Mouse (Mus musculus) brain, embryonic 18.5 days (tissue): Measurements from ENCODE around the gene Scfd2.

Source experiments
- DNase-seq: peaks from one replicate; pipeline ENCODE4 v3.0.0-alpha.2; 2012; ENCODE audit warnings: low read depth, low spot score

The Scfd2 gene

DNA sequence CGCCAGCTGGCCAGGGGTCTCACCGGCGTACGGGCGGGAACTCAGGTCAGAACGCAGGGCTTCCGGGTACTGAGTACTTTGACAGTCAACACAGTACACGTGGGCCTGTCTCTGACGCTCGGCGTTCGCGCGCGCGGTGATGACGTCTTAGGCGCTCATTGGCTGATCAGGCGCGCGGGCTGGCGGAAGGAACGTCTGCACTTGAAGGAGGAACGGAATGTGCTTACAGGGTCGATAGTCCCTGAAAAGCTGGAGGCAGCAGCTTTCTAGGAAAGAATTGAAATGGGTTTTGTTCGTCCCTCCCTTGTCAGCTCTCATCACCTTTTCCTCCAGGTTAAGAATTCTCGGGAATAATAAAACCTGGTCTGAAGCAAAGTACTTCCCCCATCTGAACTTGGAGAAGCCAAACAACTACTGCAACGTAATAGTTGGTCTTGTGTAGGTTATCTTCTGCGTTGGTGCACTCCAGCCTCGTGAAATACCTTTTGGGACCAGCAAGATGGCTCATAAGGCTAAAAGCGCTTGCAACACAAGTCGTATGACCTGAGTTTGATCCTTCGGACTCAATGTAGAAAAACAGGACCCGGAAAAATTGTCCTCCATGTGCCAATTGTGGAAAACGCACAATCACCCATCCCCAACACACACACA lies at the start of gene Scfd2:
Gene Scfd2 (minus strand): TSS at position 130 of the 651 bp plus-strand sequence.
- DNase-seq: peak; percentile 89

DNA sequence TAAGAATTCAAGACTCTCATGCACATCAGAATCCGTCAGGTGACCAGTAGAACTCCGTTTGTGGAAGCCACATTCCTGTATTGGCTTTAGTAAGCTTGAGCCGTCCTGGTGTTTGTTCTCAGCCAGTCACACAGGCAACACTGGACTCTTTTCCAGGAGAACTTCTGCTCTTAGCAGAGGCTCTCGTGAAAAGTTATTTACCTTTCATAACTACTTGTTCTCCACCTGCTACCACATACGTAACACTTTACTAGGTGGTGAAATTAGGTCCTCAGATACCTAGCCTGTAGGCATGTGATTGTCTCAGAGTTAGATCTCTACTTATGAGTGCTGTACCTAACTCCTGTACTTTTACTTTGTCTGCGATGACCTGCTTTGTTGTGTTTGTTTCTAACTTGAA lies 40.2 kb upstream of the Scfd2 start:
- DNase-seq: no peak

DNA sequence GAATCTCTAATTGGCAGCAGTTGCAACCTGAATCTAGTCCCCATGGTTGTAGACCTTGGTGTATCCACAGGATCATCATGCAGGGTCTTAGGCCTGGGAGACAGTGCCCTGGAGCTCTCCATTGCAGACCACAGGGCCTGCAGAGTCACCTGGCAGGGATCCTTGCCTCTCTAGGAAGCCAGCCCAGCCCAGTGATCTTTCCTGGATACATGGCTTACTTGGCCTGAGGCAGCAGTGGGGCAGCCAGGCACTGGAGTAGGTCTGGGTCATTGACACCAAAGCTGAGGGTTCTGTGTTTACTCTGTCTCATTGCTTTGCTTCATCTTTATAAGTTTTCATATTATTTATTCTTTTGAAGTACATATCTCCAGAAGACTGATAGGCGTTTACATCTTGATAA lies 29.6 kb upstream of the Scfd2 start:
- DNase-seq: no peak

DNA sequence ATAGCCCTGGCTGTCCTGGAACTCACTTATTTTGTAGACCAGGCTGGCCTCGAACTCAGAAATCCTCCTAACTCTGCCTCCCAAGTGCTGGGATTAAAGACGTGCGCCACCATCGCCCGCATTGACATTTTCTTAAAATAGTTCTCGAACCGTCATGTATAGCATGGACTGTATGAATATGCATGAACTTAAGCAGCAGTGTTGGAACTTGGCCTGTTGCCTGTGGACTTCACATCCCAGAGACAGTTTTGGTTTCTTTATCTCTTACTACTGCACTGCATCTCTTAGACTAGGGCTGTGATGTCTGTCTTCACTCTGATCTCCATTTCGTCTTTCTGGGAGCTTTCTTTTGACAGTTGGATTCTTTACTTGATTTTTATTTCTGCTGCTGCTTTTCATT lies 18.0 kb upstream of the Scfd2 start:
- no peak for DNase-seq

DNA sequence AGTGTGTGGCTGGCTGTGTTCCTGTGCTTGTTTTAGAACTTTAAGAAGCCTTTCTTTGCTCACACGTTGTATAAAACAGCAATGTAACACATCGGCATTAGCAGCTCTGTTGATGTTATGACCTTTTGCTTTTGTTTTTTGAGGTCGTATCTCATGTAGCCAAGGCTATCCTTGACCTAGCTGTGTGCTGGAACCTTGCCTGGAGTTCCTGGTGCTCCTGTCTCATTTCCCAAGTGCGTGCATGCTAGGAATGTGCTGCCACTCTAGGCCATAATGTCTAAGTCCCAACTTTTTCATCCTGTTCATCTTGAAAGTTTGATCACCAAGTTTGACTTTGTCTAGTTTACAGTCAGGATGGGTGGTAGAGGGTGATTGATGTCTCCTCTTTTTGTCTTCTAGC lies 14.0 kb upstream of the Scfd2 start:
- DNase-seq: no peak

DNA sequence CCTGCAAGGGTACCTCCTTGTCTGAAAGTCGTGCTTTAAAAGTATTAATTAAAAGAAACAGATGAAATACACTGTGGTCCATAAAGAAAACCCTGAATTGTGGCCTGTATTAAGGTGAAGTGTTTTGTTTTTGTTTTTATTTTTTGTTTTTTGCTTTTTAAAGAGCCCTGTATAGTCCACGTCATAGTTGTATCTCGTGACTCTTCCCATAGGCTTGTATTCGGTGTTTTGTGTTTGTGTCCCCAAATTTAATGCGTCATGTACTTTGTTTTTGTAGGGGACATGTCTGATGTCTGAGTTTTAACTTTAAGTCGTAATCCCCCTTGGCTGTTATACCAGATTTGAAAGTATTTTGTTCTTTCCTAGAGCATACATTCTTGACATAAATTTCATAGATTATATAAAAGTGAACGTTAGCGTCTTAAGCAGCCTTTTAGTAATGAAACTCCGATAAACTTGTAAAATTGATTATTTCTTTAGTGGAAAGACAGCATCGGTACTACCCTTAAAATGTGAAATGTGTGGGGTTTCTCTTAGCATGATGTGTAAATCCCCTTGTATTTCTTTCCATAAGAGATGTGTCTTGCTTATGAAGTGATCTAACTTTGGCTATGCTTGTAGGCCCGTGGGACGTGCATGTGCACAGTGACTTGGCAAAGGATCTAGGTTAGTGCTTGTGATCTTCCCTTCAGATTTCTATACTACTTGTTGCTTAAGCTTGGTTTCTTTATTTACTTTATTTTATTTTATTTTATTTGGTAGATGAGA lies 4.8 kb upstream of the Scfd2 start:
- DNase-seq: no peak

DNA sequence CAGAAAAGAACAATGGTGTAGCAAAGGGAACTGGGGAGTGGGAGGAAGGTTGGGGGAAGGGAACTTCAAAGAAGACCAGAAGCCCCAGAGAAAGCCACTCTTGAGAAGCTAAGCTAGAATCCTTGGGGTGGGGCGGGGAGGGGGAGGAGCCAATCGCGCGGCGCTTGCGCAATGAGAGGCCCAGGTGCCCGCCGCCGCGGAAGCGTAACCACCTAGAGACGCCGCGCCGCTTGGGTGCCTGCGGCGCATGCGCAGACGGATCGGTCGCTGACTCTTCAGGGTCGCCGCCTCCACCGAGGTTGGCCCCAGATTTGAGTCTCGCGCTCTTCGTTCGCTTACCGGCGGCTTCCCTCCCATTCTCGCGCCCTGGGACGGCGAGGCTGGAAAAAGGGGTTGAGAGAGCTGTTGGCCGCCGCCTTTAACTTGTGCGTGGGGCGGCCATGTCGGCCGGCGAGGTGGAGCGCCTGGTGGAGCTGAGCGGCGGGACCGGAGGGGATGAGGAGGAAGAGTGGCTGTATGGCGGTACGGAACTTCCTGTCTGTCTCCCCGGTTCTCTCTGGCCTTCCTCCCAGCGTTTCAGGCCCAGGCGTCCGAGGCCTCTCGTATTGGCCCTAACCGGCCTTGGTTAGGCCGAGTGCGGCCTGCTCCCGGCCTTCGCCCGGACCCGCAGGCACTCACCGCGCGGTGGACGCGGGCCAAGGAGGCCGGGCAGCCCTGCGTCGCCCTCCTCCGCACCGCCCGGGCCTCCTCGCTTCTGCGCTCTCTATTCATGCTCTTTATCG lies 3.9 kb upstream of the Scfd2 start, which contains the start of gene Fip1l1:
Gene Fip1l1 (plus strand): TSS at position 210 of the 782 bp plus-strand sequence.
- DNase-seq: peak; percentile 89

DNA sequence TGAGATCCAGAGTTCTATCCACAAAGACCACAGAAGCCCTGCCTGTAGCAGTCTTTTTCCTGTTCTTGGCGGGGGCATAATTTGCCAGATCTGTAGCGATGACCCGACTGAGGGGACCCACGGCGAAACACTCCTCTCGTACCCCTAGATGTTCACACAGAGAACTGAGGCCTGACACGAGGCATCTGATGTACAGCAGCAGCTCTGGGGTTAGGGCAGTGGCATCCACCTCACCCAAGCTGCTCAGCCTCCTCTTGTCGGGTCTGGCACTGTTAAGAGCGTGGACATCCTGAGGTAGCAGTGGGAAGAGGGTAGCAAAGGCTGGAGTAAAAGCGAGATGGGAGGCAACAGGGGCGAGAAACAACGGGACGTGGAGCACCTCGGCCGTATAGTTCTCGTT lies 774 bp downstream of the Scfd2 start:
- DNase-seq: no peak

DNA sequence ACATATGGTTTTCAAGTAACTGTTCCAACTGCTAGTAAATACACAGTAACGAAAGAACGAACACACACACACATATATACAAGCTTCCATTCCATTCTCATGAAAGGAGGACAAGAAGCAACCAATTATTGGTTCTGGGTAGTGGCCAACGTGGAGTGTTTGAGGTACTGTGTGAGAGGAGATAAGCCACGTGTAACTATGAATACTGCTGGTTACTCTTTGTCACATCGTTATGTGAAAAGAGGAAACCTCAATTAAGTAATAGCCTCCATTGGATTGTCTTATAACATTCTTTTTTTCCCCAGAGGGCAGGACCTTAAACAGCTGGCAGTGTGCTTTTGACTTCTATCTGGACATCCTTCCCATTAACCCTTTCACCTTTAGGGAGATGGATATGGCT lies 4.5 kb downstream of the Scfd2 start:
- DNase-seq: no peak

DNA sequence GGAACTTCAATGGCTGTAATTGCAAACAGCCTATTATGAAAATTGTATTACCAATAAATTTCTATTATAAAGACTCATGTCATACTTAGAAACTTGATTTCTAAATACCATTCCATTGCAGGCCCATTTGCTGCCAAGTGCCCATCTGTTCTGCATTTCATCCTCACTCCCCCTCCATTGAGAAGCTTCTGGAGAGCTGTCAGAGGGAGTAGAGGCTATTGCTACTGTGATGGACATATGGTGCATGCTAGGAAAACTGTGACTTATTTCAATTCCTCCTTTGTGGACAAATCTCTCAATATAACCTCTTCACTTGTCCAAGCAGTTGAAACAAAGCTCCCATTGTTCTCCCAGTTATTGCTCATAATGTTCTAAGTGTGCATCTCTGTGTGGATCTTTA lies 19.9 kb downstream of the Scfd2 start:
- peak; percentile 28 for DNase-seq

DNA sequence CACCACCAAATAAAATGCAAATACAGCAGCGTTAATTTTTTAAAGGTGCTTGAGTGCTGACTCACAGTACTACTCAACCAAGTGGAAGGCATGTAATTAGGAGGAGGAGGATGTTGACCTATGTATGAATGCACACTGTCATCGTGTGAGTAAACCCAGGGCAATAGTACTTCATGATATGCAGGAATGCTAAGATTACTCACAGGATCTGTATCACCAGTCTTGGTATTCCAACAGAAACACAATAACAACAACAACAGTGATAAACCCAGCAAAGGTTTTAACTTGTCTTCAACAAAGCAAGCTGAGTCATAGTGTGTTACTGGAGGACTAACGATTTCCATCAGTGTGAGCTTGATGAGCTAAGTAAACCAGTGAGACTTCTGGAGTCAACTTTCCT lies 38.9 kb downstream of the Scfd2 start:
- DNase-seq: no peak

DNA sequence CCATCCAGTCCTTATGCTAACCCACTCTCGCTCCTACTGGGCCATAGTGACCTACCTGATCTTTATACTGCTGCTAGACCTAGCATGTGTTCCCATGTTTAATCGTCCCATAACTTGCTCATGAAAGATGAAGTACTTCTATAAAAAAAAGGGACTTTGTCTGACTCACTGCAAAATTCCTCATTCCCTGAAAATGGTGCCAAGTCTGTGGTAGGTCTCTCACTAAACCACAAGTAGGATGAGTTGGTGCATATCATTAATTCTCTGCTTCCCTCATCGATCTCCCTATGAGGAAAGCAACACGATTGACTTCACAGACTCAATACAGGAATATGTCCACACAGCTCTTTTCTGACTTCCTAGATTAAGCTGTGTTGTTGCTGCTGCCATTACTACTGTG lies 46.9 kb downstream of the Scfd2 start:
- DNase-seq: no peak

DNA sequence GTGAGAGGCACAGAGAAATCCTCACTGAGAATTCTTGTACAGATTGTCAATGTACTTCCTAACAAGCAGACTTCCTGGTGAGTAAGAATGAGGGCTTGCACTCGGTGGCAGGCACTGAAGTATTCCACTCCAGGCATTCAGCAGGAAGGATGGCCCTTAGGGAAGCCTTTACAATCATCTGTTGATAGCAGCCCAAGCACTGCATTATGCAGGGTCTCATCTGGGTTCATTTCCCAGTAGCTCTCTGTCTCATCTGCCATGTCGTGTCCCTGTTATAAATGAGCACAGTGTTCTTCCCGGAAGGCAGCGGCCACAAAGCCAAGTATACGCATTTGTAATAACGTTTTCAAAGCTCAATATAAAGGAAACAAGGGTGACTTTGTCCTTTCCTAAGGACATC lies 48.9 kb downstream of the Scfd2 start:
- no peak for DNase-seq

DNA sequence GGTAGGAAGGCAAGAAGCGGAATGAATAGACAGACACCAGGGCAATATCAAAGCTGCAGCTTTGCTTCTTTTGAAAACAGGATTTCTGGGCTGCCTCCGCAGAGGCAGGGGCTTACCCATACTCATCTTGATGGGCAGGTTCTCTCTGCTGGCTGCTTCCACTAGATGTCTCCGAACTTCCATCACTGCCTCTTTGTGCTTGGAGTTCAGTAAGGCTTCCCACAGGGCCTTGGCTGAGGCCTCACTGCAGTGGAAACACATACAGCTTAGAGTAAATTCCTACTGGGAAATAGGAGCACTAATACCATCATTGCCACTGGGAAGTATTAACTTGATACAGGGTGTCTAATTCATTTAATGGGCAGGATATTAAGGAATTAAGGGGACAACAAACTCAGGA lies 49.5 kb downstream of the Scfd2 start:
- no peak for DNase-seq

DNA sequence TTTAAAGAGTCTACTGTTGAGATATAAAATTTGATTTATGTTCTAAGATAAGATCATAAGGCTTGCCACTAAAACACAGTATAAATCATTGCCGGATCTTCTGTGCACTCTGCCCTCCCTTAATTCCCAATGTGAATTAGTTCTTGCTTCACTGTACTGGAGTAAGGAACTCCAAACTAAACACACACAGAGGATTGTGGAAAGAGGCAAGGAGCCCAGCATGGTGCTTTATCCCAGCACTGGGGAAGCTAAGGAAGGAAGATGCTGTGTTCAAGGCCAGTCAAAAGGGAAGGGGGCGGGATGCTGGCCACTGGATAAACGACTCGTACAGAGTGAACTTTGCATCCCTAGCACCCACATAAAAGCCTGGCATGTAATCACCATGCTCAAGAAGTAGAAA lies 51.1 kb downstream of the Scfd2 start:
- no peak for DNase-seq

DNA sequence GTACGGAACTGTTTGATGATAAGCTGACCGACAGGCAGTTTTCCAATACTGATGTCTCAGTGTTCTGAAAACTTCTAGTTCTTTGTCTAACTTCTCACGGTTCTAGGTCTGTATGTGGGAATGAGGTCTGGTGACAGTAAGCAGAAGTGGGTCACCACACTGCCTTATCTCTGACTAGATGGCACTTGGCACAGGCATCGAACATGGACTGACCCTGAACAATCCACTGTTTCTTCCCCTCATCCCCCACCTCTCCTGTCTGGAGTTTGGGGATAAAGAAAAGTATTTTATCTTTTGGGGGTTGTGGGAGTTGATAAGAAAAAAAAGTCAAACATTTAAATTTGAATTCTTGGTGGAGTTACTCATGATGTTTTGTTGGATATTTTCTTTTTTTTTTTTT lies 51.6 kb downstream of the Scfd2 start:
- no peak for DNase-seq

DNA sequence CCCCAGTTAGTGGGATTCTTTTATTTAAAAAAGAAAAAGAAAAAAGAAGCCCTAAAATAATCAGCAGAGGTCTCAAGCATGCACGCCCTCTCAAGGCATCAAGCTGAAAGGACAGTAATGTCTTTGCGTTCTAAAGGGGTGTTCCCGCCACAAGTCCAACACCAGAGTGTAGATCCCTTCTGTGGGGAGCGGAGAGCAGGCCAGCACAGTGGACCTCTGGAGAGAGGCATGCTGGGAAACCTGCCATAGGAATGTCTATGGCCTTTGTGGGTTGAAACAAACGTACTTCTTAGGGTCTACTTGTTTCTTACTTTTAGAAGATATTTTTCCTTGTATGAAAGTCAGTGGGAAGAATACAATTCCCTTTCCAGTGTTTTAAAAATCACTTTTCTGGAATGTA lies 52.4 kb downstream of the Scfd2 start:
- no peak for DNase-seq

DNA sequence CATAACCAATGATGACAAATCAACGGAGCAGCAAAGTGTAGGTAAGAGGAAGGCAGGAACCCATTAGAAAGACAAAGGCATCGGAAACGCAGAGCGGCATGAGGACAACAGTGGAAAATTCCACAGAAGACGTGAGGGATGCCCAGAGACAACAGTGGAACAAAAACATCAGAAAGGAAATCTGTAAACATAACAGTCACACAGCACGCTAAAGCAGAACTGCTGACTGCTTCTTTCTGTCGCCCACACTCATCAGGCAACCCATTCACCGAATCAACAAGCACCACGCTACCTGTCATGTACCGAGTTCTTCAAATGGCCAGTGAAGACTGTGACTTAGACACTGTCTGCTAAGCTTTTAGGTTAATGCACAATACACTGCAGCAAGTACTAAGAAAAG lies 55.0 kb downstream of the Scfd2 start:
- no peak for DNase-seq

DNA sequence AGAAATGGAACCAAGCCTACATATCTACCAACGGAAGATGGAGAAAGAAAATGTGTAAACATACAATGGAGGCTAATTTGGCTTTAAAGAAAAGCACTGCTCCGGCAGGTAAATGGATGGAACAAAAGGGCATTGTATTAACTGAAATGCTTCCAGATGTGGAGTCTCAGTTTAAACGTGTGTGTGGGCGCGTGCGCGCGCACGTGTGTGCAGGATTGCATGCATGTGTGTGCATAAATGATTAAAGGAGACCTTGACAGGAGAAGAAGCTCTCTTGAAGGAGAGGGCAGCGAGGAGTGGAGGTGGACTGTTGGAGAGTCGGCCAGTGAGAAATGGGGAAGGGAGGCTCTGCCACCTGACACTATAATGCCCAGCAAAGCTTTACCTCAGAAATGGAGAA lies 58.4 kb downstream of the Scfd2 start:
- DNase-seq: no peak

DNA sequence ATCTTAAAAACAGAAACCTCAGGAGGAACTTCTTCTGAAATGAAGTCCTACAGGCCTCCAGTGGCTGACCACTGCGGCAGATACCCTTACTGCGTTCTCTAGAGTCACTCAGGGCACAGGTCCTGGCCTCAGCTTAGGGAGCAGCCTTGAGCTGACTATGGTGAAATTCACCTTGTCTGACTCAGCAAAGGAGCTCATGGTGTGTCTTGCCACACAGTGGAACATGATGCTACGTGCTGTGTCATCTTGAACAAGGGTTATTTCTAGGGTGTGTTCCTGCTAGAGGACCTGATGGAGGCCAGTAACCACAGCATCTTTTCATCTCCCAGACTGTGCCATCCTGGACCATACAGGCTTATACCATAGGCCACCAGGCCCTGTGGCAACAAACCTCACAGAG lies 60.7 kb downstream of the Scfd2 start:
- no peak for DNase-seq

DNA sequence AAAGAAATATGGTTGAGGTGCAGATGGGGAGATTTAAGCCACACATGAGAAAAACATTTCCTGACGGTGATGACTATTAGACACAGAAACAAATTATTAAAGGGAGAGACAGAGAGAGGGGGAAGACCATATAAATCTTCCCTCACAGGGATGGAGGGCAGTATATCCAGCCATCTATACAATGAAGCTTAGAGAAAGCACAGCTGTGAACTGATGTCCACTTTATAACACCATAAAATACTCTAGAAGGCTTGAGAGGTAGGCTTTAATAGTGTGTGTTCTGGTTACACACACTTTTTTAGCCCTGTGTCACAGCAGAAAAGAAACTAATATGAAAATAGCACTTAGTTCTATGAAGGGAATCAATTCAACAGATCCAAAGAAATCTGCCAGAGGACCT lies 61.9 kb downstream of the Scfd2 start:
- DNase-seq: no peak

DNA sequence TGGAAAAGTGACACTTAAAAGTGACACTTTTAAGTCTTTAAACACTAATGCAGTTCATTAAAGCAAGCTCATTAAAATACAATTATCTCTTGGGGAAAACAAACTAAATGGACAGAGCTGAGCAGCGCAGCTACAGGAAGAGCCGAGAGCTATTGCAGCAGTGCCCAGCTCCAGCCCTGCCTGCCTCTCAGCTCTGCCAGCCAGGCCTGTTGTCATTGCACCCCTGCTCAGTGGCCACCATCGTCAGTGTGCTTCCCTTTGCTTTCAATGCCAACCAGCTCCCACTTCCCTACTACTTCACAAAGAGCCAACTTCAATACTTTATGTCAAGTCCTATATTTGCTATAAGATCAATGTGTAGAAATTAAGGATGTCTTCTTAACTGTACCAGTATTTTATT lies 63.8 kb downstream of the Scfd2 start:
- DNase-seq: no peak

DNA sequence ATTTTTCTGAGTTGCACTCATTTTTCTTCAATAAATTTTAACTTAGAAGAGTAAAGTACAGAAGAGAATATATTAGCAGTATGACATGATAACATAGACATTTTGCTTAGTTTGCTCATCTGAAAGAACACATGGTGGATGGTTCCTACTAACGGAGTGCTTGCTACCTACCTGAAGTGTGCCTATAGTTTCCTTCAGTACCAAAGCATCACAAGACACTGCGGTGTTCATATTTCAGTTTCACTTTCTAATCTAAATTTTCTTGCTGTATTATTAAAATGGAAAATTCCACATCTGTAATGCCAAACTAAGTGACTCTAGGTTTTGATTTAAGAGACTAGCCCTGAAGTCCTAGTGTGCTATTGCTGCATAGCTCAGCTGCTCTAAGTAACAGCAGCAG lies 74.8 kb downstream of the Scfd2 start:
- no peak for DNase-seq
